Mouse (Mus musculus): ENCODE results near the gene Rela. TPM values are rescaled to one million over a fixed set of nuclear protein-coding genes. Genes with fewer than 3 reads are reported as not detected.

Gene Rela
- polyA plus RNA-seq, 1 experiment from 2014 or later = 39.6 TPM

DNA sequence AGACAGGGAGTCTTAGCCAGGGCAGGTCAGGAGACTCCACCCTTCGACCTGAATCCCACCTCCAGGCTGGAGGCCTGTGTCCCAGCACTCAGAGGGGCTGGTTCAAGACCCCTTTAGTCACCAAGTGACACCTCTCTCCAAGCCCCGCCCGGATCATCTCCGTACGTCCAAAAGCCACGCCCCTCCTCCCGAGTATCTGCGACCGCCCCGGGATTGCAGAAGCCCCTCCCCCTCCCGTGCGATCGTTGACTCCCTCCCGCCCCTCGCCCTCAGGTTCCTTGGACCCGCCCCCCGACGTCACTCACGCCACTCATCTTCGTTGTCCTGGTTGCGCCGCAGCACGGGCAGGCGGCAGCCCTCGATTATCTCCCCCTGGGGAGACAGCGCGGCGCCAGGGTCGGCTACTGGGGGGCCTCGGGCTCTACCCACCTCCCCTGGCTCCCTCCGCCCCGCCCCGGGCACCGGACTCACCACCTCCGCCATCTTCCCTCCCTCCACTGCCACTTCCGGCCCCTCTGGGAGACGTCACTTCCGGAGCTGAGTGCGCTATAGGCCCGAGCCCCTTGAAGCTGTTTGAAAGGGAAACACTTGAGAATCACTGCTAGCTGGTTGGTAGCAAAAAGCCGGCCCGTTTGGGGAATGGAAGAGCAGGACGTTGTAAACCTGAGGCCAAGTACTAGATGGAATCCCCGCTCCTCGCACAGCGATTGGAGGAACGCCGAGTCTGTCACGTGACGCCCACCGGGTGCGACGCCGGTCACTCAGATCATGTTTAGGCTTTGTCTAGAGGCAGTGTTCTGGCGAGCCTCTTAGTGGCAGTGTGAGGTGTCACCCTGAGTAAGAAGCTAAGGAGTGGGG is 27.5 kb upstream of the Rela start, which contains the start of gene Kat5:
Gene Kat5 (minus strand): TSS at position 691 of the 858 bp plus-strand sequence.
- WGBS = 1% methylated on average over 55 of the region's 55 CpGs
- H3K27me3 ChIP-seq (ENCODE audit: low read depth, poor library complexity, severe bottlenecking) = no peaks in the 10 kb centered on the region
- peak; percentile 98 for DNase-seq (ENCODE audit: low spot score)

DNA sequence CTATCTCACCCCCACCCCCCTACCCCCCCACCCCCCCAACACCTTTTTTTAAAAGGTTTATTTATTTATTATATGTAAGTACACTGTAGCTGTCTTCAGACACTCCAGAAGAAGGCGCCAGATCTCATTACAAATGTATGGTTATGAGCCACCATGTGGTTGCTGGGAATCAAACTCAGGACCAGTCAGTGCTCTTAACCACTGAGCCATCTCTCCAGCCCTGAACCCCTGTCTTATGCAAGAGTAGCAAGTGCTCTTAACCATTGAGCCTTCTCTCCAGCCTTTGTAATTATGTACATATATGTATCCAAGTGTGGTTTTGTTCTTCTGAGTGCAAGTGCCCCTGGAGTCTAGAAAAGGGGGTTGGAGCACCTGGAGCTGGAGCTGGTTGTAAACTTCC is 25.3 kb upstream of the Rela start:
- no peak for DNase-seq (ENCODE audit: low spot score)
- H3K36me3 ChIP-seq = peaks cover 22% of the 10 kb centered on the region
- no peaks in the 10 kb centered on the region for H3K9me3 ChIP-seq (replicated peaks)
- H3K4me3 ChIP-seq = no peak overlapping the region
- no peaks in the 10 kb centered on the region for H3K27me3 ChIP-seq (ENCODE audit: low read depth, poor library complexity, severe bottlenecking)
- no peak overlapping the region for H3K27ac ChIP-seq
- 93% methylated on average over 1 of the region's 1 CpGs for WGBS
- peaks cover 21% of the 10 kb centered on the region for H3K4me1 ChIP-seq

More for the DNA sequence above, 27.5 kb upstream of the Rela start, which contains the start of gene Kat5:
- Histone ChIP-seq H3K4me3 (peak within 1 kb of the TSS; percentile 72), H3K36me3 (peaks cover 44% of the 10 kb centered on the region), H3K9me3 (replicated peaks) (no peaks in the 10 kb centered on the region), H3K27ac (peak within 1 kb of the TSS; percentile 99), H3K4me1 (peaks cover 21% of the 10 kb centered on the region)

DNA sequence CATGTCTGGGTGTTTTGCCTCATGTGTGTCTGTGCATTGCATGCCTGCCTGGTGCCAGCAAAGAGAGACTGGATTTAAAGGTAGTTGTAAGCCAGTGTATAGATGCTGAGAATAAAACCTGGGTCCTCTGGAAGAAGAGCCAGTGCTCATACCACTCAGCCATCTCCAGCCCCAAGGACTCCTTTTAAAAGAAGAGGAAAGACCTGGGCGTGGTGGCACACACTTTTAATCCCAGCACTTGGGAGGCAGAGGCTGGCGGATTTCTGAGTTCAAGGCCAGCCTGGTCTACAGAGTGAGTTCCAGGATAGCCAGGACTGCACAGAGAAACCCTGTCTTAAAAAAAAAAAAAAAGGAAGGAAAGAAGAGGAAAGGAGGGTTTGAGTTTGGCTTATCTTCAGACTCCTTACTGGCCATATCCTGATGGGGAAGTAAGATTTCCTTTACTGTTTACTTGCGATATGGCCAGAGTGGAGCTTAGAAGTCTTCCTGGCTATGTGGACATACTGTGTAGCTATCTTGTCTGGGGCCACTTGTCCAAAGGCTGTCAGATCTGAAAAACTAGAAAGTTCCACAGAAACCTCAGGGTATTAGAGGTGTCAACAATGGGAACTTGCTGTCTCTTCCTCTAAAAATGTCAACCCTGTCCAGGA is 24.4 kb upstream of the Rela start:
- Histone ChIP-seq H3K4me1 (peaks cover 21% of the 10 kb centered on the region), H3K9me3 (replicated peaks) (no peaks in the 10 kb centered on the region), H3K4me3 (no peak overlapping the region), H3K36me3 (peaks cover 13% of the 10 kb centered on the region), H3K27ac (no peak overlapping the region), H3K27me3 (ENCODE audit: low read depth, poor library complexity, severe bottlenecking) (no peaks in the 10 kb centered on the region)
- no peak for DNase-seq (ENCODE audit: low spot score)
- WGBS = 77% methylated on average over 3 of the region's 3 CpGs

- H3K36me3 ChIP-seq = no peaks in the 10 kb centered on the region
- H3K9me3 ChIP-seq (replicated peaks) = no peaks in the 10 kb centered on the region
- no peaks in the 10 kb centered on the region for H3K27me3 ChIP-seq (ENCODE audit: low read depth, poor library complexity, severe bottlenecking)
- H3K27ac ChIP-seq = no peak overlapping the region
- WGBS = 76% methylated on average over 2 of the region's 2 CpGs
- no peak for DNase-seq (ENCODE audit: low spot score)
- H3K4me1 ChIP-seq = peaks cover 8% of the 10 kb centered on the region
- H3K4me3 ChIP-seq = no peak overlapping the region
These were observed 22.3 kb upstream of the Rela start for GRCm38 (mm10) chr19:5614953-5615352.

DNA sequence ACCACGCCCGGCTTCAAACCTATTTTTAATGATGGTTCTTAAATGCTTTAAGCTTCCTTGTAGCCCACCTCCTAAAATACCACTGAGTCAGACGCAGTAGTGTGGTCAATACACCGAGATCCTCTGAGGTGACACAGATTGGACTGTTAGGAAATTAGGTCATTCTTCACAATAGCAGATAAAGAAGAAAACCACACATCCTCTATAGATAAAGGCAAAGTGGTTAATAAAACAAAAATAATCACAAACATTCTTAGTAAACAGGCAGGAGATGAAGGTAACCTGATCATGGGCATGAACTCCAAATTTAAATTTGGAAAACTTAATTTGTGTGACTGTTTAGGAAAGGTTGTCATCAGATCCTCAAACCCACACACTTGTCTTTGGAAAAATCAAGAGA is 17.3 kb upstream of the Rela start:
- WGBS = 88% methylated on average over 4 of the region's 4 CpGs
- Histone ChIP-seq H3K4me3 (no peak overlapping the region), H3K27ac (no peak overlapping the region), H3K27me3 (ENCODE audit: low read depth, poor library complexity, severe bottlenecking) (no peaks in the 10 kb centered on the region), H3K36me3 (no peaks in the 10 kb centered on the region), H3K4me1 (no peaks in the 10 kb centered on the region), H3K9me3 (replicated peaks) (no peaks in the 10 kb centered on the region)
- DNase-seq (ENCODE audit: low spot score) = no peak

- Histone ChIP-seq H3K27me3 (ENCODE audit: low read depth, poor library complexity, severe bottlenecking) (no peaks in the 10 kb centered on the region), H3K4me1 (no peaks in the 10 kb centered on the region), H3K36me3 (no peaks in the 10 kb centered on the region), H3K27ac (no peak overlapping the region), H3K9me3 (replicated peaks) (no peaks in the 10 kb centered on the region), H3K4me3 (no peak overlapping the region)
- WGBS = 81% methylated on average over 5 of the region's 5 CpGs
- DNase-seq (ENCODE audit: low spot score) = no peak
These were observed 15.4 kb upstream of the Rela start for GRCm38 (mm10) chr19:5621884-5622283.

GRCm38 (mm10) chr19:5625311-5625710 is 12.0 kb upstream of the Rela start:
- Histone ChIP-seq H3K4me1 (no peaks in the 10 kb centered on the region), H3K9me3 (replicated peaks) (no peaks in the 10 kb centered on the region), H3K4me3 (no peak overlapping the region), H3K27me3 (ENCODE audit: low read depth, poor library complexity, severe bottlenecking) (no peaks in the 10 kb centered on the region), H3K36me3 (no peaks in the 10 kb centered on the region), H3K27ac (no peak overlapping the region)
- DNase-seq (ENCODE audit: low spot score) = no peak
- WGBS = 89% methylated on average over 8 of the region's 8 CpGs

DNA sequence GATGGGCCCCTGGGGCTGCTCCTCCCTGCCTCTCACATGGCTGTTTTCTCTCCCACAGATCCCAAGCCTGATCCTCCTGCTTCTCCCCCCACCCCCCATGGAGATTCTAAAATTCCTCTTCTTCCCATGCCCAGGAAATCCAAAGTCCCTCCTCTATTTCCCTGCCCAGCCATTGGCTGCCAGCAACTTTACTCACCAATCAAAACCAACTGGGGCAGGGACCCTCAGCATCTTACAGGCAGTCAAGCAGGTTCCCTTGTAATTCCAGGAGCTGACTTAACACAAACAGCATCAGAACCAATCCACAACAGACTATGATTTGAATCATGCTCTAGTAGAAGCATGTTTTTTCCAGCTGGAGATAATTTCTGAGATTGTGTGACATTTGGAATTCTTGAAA is 7.4 kb upstream of the Rela start:
- Histone ChIP-seq H3K4me3 (no peak overlapping the region), H3K9me3 (replicated peaks) (no peaks in the 10 kb centered on the region), H3K36me3 (no peaks in the 10 kb centered on the region), H3K4me1 (no peaks in the 10 kb centered on the region), H3K27me3 (ENCODE audit: low read depth, poor library complexity, severe bottlenecking) (no peaks in the 10 kb centered on the region), H3K27ac (no peak overlapping the region)
- DNase-seq (ENCODE audit: low spot score) = no peak

- no peaks in the 10 kb centered on the region for H3K9me3 ChIP-seq (replicated peaks)
- no peak for DNase-seq (ENCODE audit: low spot score)
- 78% methylated on average over 9 of the region's 9 CpGs for WGBS
These were observed 5.2 kb upstream of the Rela start for GRCm38 (mm10) chr19:5632120-5632519.

GRCm38 (mm10) chr19:5636036-5636570 is 1.2 kb upstream of the Rela start:
- no peak for DNase-seq (ENCODE audit: low spot score)
- Histone ChIP-seq H3K4me3 (no peak overlapping the region), H3K27me3 (ENCODE audit: low read depth, poor library complexity, severe bottlenecking) (no peaks in the 10 kb centered on the region), H3K27ac (no peak overlapping the region), H3K9me3 (replicated peaks) (no peaks in the 10 kb centered on the region), H3K36me3 (peaks cover 26% of the 10 kb centered on the region), H3K4me1 (peaks cover 44% of the 10 kb centered on the region)
- 86% methylated on average over 7 of the region's 7 CpGs for WGBS

More at GRCm38 (mm10) chr19:5632120-5632519, 5.2 kb upstream of the Rela start:
- H3K4me1 ChIP-seq = peaks cover 10% of the 10 kb centered on the region
- H3K4me3 ChIP-seq = no peak overlapping the region
- H3K27ac ChIP-seq = no peak overlapping the region
- no peaks in the 10 kb centered on the region for H3K36me3 ChIP-seq
- H3K27me3 ChIP-seq (ENCODE audit: low read depth, poor library complexity, severe bottlenecking) = no peaks in the 10 kb centered on the region

DNA sequence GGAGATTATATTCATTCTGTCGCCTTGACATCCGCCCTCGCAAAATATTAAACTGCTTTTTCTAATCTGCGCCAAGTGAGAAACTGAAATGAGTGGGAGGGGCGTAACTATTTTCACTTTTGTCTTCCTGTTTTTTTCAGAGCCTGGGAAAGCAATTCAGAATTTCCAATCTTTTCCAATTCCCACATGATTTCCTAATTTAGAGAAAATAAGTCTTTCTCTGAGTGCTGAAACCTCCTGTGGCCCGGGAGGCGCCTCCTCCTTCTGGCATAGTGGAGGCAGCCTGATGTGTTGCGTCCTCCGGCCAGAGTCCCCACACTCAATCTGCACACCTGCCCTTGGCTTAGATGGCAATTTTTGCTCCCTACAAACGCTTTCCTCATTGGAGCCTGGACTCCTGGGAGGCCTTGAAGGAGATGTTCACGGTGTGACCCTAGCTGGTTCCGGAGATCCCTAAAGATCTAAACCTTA is 677 bp upstream of the Rela start:
- DNase-seq (ENCODE audit: low spot score) = peak; percentile 40
- WGBS = 46% methylated on average over 12 of the region's 12 CpGs
- peaks cover 44% of the 10 kb centered on the region for H3K4me1 ChIP-seq
- H3K27ac ChIP-seq = peak overlapping the region; percentile 95
- peak overlapping the region; percentile 84 for H3K4me3 ChIP-seq
- peaks cover 31% of the 10 kb centered on the region for H3K36me3 ChIP-seq
- H3K27me3 ChIP-seq (ENCODE audit: low read depth, poor library complexity, severe bottlenecking) = no peaks in the 10 kb centered on the region
- H3K9me3 ChIP-seq (replicated peaks) = no peaks in the 10 kb centered on the region

GRCm38 (mm10) chr19:5638416-5639005 is 1.2 kb downstream of the Rela start:
- Histone ChIP-seq H3K4me3 (peak overlapping the region; percentile 84), H3K4me1 (peaks cover 44% of the 10 kb centered on the region), H3K27ac (peak overlapping the region; percentile 95), H3K9me3 (replicated peaks) (no peaks in the 10 kb centered on the region), H3K27me3 (ENCODE audit: low read depth, poor library complexity, severe bottlenecking) (no peaks in the 10 kb centered on the region), H3K36me3 (peaks cover 49% of the 10 kb centered on the region)
- no peak for DNase-seq (ENCODE audit: low spot score)
- WGBS = 93% methylated on average over 18 of the region's 18 CpGs

- no peak for DNase-seq (ENCODE audit: low spot score)
- Histone ChIP-seq H3K36me3 (peaks cover 67% of the 10 kb centered on the region), H3K27ac (no peak overlapping the region), H3K9me3 (replicated peaks) (no peaks in the 10 kb centered on the region), H3K4me1 (peaks cover 44% of the 10 kb centered on the region), H3K4me3 (no peak overlapping the region), H3K27me3 (ENCODE audit: low read depth, poor library complexity, severe bottlenecking) (no peaks in the 10 kb centered on the region)
- WGBS = 46% methylated on average over 9 of the region's 9 CpGs
These were observed 3.1 kb downstream of the Rela start for GRCm38 (mm10) chr19:5640339-5640738.

Measured in limb, embryonic 10.5 days (tissue).